Mouse (Mus musculus) CH12.LX (cell line): ENCODE measurements around the gene Map2k4. TPM values are rescaled to one million over a fixed set of nuclear protein-coding genes. Genes with fewer than 3 reads are reported as not detected.

Experiments
- DNase-seq: peaks from one replicate; pipeline ENCODE4 v3.0.0-alpha.2; 2013; ENCODE audit errors: extremely low read depth
- H3K27ac ChIP-seq: 2 replicates; pipeline ENCODE4 v1.5.1; 2012; ENCODE audit warnings: low read depth, mild to moderate bottlenecking, control low read depth, moderate library complexity; ENCODE audit not compliant: insufficient read depth
- H3K27me3 ChIP-seq: replicated peaks from 2 replicates; pipeline ENCODE3; 2012; ENCODE audit warnings: inconsistent platforms
- H3K36me3 ChIP-seq, 2 experiments: replicated peaks in 1 of 2; 2 replicates each; pipeline versions ENCODE3 to v1.6.1; 2012; ENCODE audit warnings: inconsistent platforms in 1 of 2, low read length in 1 of 2, mild to moderate bottlenecking in 1 of 2, mixed read lengths in 1 of 2, moderate library complexity in 1 of 2; ENCODE audit not compliant: control insufficient read depth in 1 of 2, insufficient read depth in 1 of 2
- H3K4me1 ChIP-seq, 2 experiments: 2 replicates each; pipeline ENCODE4 v1.6.1; 2012; ENCODE audit warnings: inconsistent platforms in 1 of 2, moderate library complexity in 1 of 2; ENCODE audit not compliant: insufficient read depth in 2 of 2, control insufficient read depth in 1 of 2
- H3K4me2 ChIP-seq: 2 replicates; pipeline ENCODE4 v1.6.1; 2012; ENCODE audit warnings: low read depth, mild to moderate bottlenecking, control low read depth; ENCODE audit not compliant: poor library complexity, insufficient read depth, severe bottlenecking
- H3K4me3 ChIP-seq, 3 experiments: fragments of 150-350 bp in 1 of 3; sonication (generic) in 1 of 3; replicated peaks in 1 of 3; 2 replicates each; pipeline versions ENCODE3 to v1.5.1; 2011 to 2012; ENCODE audit warnings: low read depth in 2 of 3, low read length in 2 of 3, mild to moderate bottlenecking in 2 of 3, moderate library complexity in 2 of 3, control low read depth in 1 of 3, improper control_type of control experiment in 1 of 3, inconsistent platforms in 1 of 3, mixed read lengths in 1 of 3; ENCODE audit not compliant: poor library complexity in 1 of 3
- H3K79me2 ChIP-seq: replicated peaks from 2 replicates; pipeline ENCODE4 v1.6.1; 2012; ENCODE audit warnings: mild to moderate bottlenecking, moderate library complexity; ENCODE audit not compliant: control insufficient read depth, poor library complexity, insufficient read depth, severe bottlenecking; ENCODE audit errors: extremely low read depth
- H3K9ac ChIP-seq: 2 replicates; pipeline ENCODE4 v1.6.1; 2012; ENCODE audit warnings: low read depth, mild to moderate bottlenecking, control low read depth, moderate library complexity; ENCODE audit not compliant: insufficient read depth
- H3K9me3 ChIP-seq: replicated peaks from 2 replicates; pipeline ENCODE3; 2012; ENCODE audit warnings: low read length, inconsistent platforms, mixed read lengths
- CHD1 ChIP-seq: IDR thresholded peaks from 2 replicates; pipeline ENCODE4 v1.6.1; 2012; ENCODE audit warnings: low read depth, low read length, improper control_type of control experiment, inconsistent platforms
- CHD2 ChIP-seq: IDR thresholded peaks from 2 replicates; pipeline ENCODE4 v1.6.1; 2011; ENCODE audit warnings: low read length, improper control_type of control experiment
- CTCF ChIP-seq, 2 experiments: IDR thresholded peaks in 1 of 2; conservative IDR thresholded peaks in 1 of 2; 2 replicates each; pipeline ENCODE4 v1.5.1; 2011 to 2012; ENCODE audit warnings: low read depth in 2 of 2, low read length in 2 of 2, improper control_type of control experiment in 1 of 2, inconsistent platforms in 1 of 2, mild to moderate bottlenecking in 1 of 2, moderate library complexity in 1 of 2
- E2F4 ChIP-seq: IDR thresholded peaks from 2 replicates; pipeline ENCODE4 v1.6.1; 2011; ENCODE audit warnings: low read depth, low read length, improper control_type of control experiment; ENCODE audit not compliant: insufficient replicate concordance
- ELF1 ChIP-seq: IDR thresholded peaks from 2 replicates; pipeline ENCODE4 v1.6.1; 2014; ENCODE audit warnings: low read depth, mild to moderate bottlenecking, inconsistent platforms, low read length, improper control_type of control experiment
- ETS1 ChIP-seq: conservative IDR thresholded peaks from 2 replicates; pipeline ENCODE4 v1.6.1; 2012; ENCODE audit warnings: low read depth, mild to moderate bottlenecking, inconsistent platforms, low read length, improper control_type of control experiment, moderate library complexity
- GABPA ChIP-seq: IDR thresholded peaks from 2 replicates; pipeline ENCODE4 v1.6.1; 2012; ENCODE audit warnings: low read depth, low read length, improper control_type of control experiment, inconsistent platforms; ENCODE audit not compliant: insufficient replicate concordance
- HCFC1 ChIP-seq: IDR thresholded peaks from 2 replicates; pipeline ENCODE4 v1.6.1; 2012; ENCODE audit warnings: low read depth, mild to moderate bottlenecking, inconsistent platforms, low read length, improper control_type of control experiment
- JUN ChIP-seq: IDR thresholded peaks from 2 replicates; pipeline ENCODE4 v1.6.1; 2011; ENCODE audit warnings: low read depth, mild to moderate bottlenecking, low read length, improper control_type of control experiment, moderate library complexity; ENCODE audit not compliant: insufficient read depth
- KAT2A ChIP-seq: IDR thresholded peaks from 2 replicates; pipeline ENCODE4 v1.6.1; 2012; ENCODE audit warnings: low read length, improper control_type of control experiment, inconsistent platforms; ENCODE audit not compliant: insufficient replicate concordance
- MAFK ChIP-seq: IDR thresholded peaks from 2 replicates; pipeline ENCODE4 v1.6.1; 2011; ENCODE audit warnings: low read length, improper control_type of control experiment; ENCODE audit not compliant: insufficient replicate concordance
- MAX ChIP-seq: IDR thresholded peaks from 2 replicates; pipeline ENCODE4 v1.6.1; 2011; ENCODE audit warnings: low read length, improper control_type of control experiment
- MAZ ChIP-seq: IDR thresholded peaks from 2 replicates; pipeline ENCODE4 v1.6.1; 2012; ENCODE audit warnings: low read depth, mild to moderate bottlenecking, inconsistent platforms, low read length, improper control_type of control experiment, moderate library complexity
- MEF2A ChIP-seq: IDR thresholded peaks from 2 replicates; pipeline ENCODE4 v1.6.1; 2014; ENCODE audit warnings: low read depth, mild to moderate bottlenecking, inconsistent platforms, low read length, improper control_type of control experiment, borderline replicate concordance
- MYC ChIP-seq: IDR thresholded peaks from 2 replicates; pipeline ENCODE4 v1.6.1; 2011; ENCODE audit warnings: low read depth, mild to moderate bottlenecking, improper control_type of control experiment, low read length
- NELFE ChIP-seq: IDR thresholded peaks from 2 replicates; pipeline ENCODE4 v1.6.1; 2011; ENCODE audit warnings: low read depth, low read length, improper control_type of control experiment
- NRF1 ChIP-seq: IDR thresholded peaks from 2 replicates; pipeline ENCODE4 v1.6.1; 2014; ENCODE audit warnings: low read depth, mild to moderate bottlenecking, inconsistent platforms, low read length, improper control_type of control experiment, moderate library complexity
- PAX5 ChIP-seq: IDR thresholded peaks from 2 replicates; pipeline ENCODE4 v1.6.1; 2012; ENCODE audit warnings: low read length, inconsistent platforms, mixed read lengths
- RAD21 ChIP-seq: IDR thresholded peaks from 2 replicates; pipeline ENCODE4 v1.6.1; 2011; ENCODE audit warnings: low read depth, mild to moderate bottlenecking, low read length, improper control_type of control experiment, moderate library complexity
- RCOR1 ChIP-seq: conservative IDR thresholded peaks from 2 replicates; pipeline ENCODE4 v1.6.1; 2012; ENCODE audit warnings: low read depth, mild to moderate bottlenecking, inconsistent platforms, low read length, improper control_type of control experiment
- SIN3A ChIP-seq: IDR thresholded peaks from 2 replicates; pipeline ENCODE4 v1.6.1; 2012; ENCODE audit warnings: low read length, improper control_type of control experiment, inconsistent platforms
- SMC3 ChIP-seq: IDR thresholded peaks from 2 replicates; pipeline ENCODE4 v1.6.1; 2011; ENCODE audit warnings: low read depth, low read length, improper control_type of control experiment
- TBP ChIP-seq: conservative IDR thresholded peaks from 2 replicates; pipeline ENCODE4 v1.6.1; 2011; ENCODE audit warnings: low read depth, low read length, improper control_type of control experiment
- TCF12 ChIP-seq: IDR thresholded peaks from 2 replicates; pipeline ENCODE4 v1.6.1; 2014; ENCODE audit warnings: low read depth, mild to moderate bottlenecking, inconsistent platforms, low read length, improper control_type of control experiment
- UBTF ChIP-seq: IDR thresholded peaks from 2 replicates; pipeline ENCODE4 v1.6.1; 2012; ENCODE audit warnings: low read depth, mild to moderate bottlenecking, inconsistent platforms, low read length, improper control_type of control experiment, moderate library complexity
- USF2 ChIP-seq: conservative IDR thresholded peaks from 2 replicates; pipeline ENCODE4 v1.6.1; 2011; ENCODE audit warnings: low read depth, low read length, improper control_type of control experiment
- ZKSCAN1 ChIP-seq: IDR thresholded peaks from 2 replicates; pipeline ENCODE4 v1.6.1; 2012; ENCODE audit warnings: low read depth, inconsistent platforms, low read length, improper control_type of control experiment, borderline replicate concordance
- ZMIZ1 ChIP-seq: IDR thresholded peaks from 2 replicates; pipeline ENCODE4 v1.6.1; 2012; ENCODE audit warnings: low read depth, mild to moderate bottlenecking, inconsistent platforms, low read length, improper control_type of control experiment
- ZNF384 ChIP-seq: IDR thresholded peaks from 2 replicates; pipeline ENCODE4 v1.6.1; 2012; ENCODE audit warnings: low read depth, low read length, improper control_type of control experiment, inconsistent platforms
- dilution Hi-C: fragments of 300-500 bp; cut with MboI; formaldehyde crosslinking; loops from 2 replicates; pipeline ENCODE4 v1.14.3; 2020; ENCODE audit warnings: low sequenced_read_pairs; ENCODE audit not compliant: extremely low pct_unique_long_range_greater_than_20kb, extremely low pct_ligation_motif_present
- in situ Hi-C: fragments of 300-500 bp; cut with MboI; formaldehyde crosslinking; loops from 3 replicates; pipeline ENCODE4 v1.14.3; 2019; ENCODE audit warnings: low sequenced_read_pairs, low pct_ligation_motif_present, low pct_unique_long_range_greater_than_20kb, mixed read lengths
- polyA plus RNA-seq: library from polyadenylated mRNA; unstranded; fragments of >175 nt; gene quantifications from 2 replicates; pipeline ENCODE4 v1.2.1, GENCODE M21; 2012; ENCODE audit warnings: low read depth; ENCODE audit not compliant: insufficient read length
- total RNA-seq, 2 experiments: library from RNA; depleted of rRNA; stranded (reverse); fragments of 300-350 nt in 1 of 2; fragments of >200 nt in 1 of 2; gene quantifications; 2 replicates each; pipeline ENCODE4 v1.2.3; 2012 to 2014

Map2k4 gene
- total and polyA plus RNA-seq, 3 experiments, result 27.2 to 50.0 (median 43.3) TPM

DNA sequence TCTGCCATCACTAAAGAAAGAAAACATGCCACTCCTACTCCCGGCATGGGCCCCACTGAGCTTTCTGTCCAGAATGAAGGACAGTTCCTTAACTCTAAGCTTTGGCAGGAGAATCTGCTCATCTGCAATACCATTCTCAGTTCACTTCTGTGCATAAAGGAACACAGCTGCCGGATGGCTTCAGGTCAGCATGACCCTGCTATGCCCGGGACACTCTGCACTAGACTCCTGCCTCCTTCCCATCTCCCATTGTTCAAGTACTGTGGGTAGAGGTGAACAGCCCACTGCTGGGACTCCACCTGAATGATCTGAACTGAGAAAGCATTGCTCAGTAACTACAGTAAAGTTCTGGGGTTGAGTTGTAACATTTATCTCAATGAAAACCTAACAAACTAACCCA is 66.5 kb downstream of the Map2k4 start:
- Histone ChIP-seq H3K27ac (no peak overlapping the region), H3K4me2 (no peak overlapping the region), H3K9ac (no peak overlapping the region), H3K4me3 (no peak overlapping the region), H3K4me1 (peaks cover 0 to 22% of the 10 kb centered on the region in 2 experiments; a peak in 2 of 4 replicates), H3K9me3 (no peaks in the 10 kb centered on the region), H3K79me2 (no peaks in the 10 kb centered on the region; the same call in none of the 2 replicates), H3K36me3 (peaks cover 16 to 45% of the 10 kb centered on the region in 2 experiments), H3K27me3 (no peaks in the 10 kb centered on the region)
- TF ChIP-seq ZMIZ1 (no peak), MAFK (no peak), CHD2 (no peak), CHD1 (no peak), SMC3 (no peak), ETS1 (no peak), SIN3A (no peak), MEF2A (no peak), MYC (no peak), KAT2A (no peak), MAX (no peak), ZNF384 (no peak), RAD21 (no peak), NELFE (no peak), JUN (no peak), ELF1 (no peak), CTCF (conservative IDR thresholded peaks at IDR 0.05 in 1 of 2, IDR thresholded peaks at IDR 0.05 in 1 of 2; ENCODE audit: low read depth in 2 of 2, low read length in 2 of 2) (no peak), UBTF (no peak), E2F4 (no peak)
- dilution Hi-C loops, result no loop called here
- DNase-seq, result no peak
- in situ Hi-C loops, result no loop called here

DNA sequence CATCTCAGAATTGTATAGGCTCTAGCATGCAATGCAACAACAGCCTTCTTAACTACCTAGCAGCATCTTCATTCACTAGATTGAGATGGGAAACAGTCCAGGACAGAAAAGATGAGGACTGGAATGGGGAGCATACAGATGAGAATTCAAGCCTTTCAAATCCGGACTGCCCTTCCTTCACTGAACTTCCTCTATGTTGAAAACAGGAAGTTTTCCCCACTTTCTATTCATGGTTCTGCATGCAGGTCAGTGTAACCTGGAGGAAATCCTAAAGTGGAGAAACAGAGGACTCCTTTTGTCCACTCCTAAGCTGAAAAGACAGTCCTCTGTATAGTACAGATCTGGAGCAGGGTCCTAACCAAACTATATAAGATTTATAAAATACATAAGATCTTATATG is 68.1 kb downstream of the Map2k4 start:
- H3K27me3 ChIP-seq, result no peaks in the 10 kb centered on the region

More for the DNA sequence above, 68.1 kb downstream of the Map2k4 start:
- Histone ChIP-seq H3K4me2 (no peak overlapping the region), H3K9ac (no peak overlapping the region), H3K27ac (no peak overlapping the region), H3K4me1 (peaks cover 0 to 22% of the 10 kb centered on the region in 2 experiments; a peak in 2 of 4 replicates), H3K4me3 (no peak overlapping the region), H3K79me2 (no peaks in the 10 kb centered on the region; the same call in 1 of the 2 replicates), H3K9me3 (no peaks in the 10 kb centered on the region), H3K36me3 (peaks cover 11 to 42% of the 10 kb centered on the region in 2 experiments)
- dilution Hi-C loops, result no loop called here
- TF ChIP-seq ZNF384, result no peak
- no peak for TF ChIP-seq ZKSCAN1
- TF ChIP-seq ZMIZ1, result no peak
- TF ChIP-seq MAZ, result no peak
- no peak for TF ChIP-seq ETS1
- TF ChIP-seq USF2, result no peak
- TF ChIP-seq TBP, result no peak
- no peak for TF ChIP-seq HCFC1
- no peak for TF ChIP-seq CTCF (conservative IDR thresholded peaks at IDR 0.05 in 1 of 2, IDR thresholded peaks at IDR 0.05 in 1 of 2; ENCODE audit: low read depth in 2 of 2, low read length in 2 of 2)
- no peak for TF ChIP-seq NRF1
- no peak for TF ChIP-seq NELFE
- no peak for TF ChIP-seq RCOR1
- TF ChIP-seq MAX, result no peak
- no peak for TF ChIP-seq TCF12
- no peak for TF ChIP-seq GABPA
- TF ChIP-seq E2F4, result no peak
- TF ChIP-seq MYC, result no peak
- no peak for TF ChIP-seq KAT2A
- TF ChIP-seq PAX5, result no peak
- no peak for DNase-seq
- in situ Hi-C loops, result no loop called here
